In genomic region chr10:17008683-17009082, GRCm38 (mm10) we compare ENCODE assay signal across 26 mouse cellular contexts.
"Had no signal": no experiment of that assay in that cellular context is flagged by ENCODE, and none has a peak within 500 bp of the region (broad histone marks: within the 10 kb centered on the region; RNA-seq: fewer than 3 reads in every experiment).

No protein-coding gene starts in this region.

- ATAC-seq: hindbrain, embryonic 16.5 days; inflammation-experienced regulatory T-cells, adult 6 months; intestine, embryonic 15.5 days; intestine, postnatal 0 days; liver, embryonic 12.5 days had no signal

- H3K4me3 ChIP-seq: heart, embryonic 10.5 days; heart, embryonic 12.5 days; hindbrain, embryonic 10.5 days; hindbrain, embryonic 12.5 days; intestine, embryonic 15.5 days; left cerebral cortex, adult 2 months; limb, embryonic 13.5 days; limb, embryonic 15.5 days; liver, embryonic 12.5 days had no signal

- H3K4me2 ChIP-seq: heart, embryonic 12.5 days; hindbrain, embryonic 12.5 days; hindbrain, embryonic 14.5 days; intestine, embryonic 15.5 days; limb, embryonic 13.5 days; limb, embryonic 15.5 days; liver, embryonic 12.5 days had no signal

- H3K27ac ChIP-seq: heart, embryonic 10.5 days; hindbrain, embryonic 10.5 days; hindbrain, embryonic 12.5 days; hindbrain, embryonic 14.5 days; intestine, embryonic 15.5 days; kidney, postnatal 0 days; left cerebral cortex, adult 2 months; limb, embryonic 13.5 days; limb, embryonic 15.5 days; liver, embryonic 12.5 days; liver, embryonic 14.5 days had no signal

- H3K4me1 ChIP-seq: heart, embryonic 10.5 days; heart, embryonic 12.5 days; hindbrain, embryonic 10.5 days; hindbrain, embryonic 12.5 days; intestine, embryonic 15.5 days; limb, embryonic 13.5 days; limb, embryonic 15.5 days; liver, embryonic 12.5 days had no signal

- DNase-seq: gastrocnemius, postnatal 14 days; gastrocnemius, postnatal 36 days; heart, adult 18-20 months; heart, postnatal 10 days; heart, postnatal 4 days; kidney, adult 18-20 months; kidney, adult 8-10 months; kidney, postnatal 14 days; kidney, postnatal 36 days; layer of hippocampus, adult 9-11 months; left cerebral cortex, postnatal 4 days had no signal

- H3K9me3 ChIP-seq: heart, embryonic 10.5 days; heart, embryonic 12.5 days; hindbrain, embryonic 10.5 days; hindbrain, embryonic 12.5 days; intestine, embryonic 15.5 days; limb, embryonic 13.5 days; limb, embryonic 15.5 days; liver, embryonic 12.5 days had no signal

- H3K27me3 ChIP-seq: heart, embryonic 12.5 days; hindbrain, embryonic 12.5 days; intestine, embryonic 15.5 days; limb, embryonic 13.5 days; limb, embryonic 15.5 days; liver, embryonic 12.5 days had no signal

- H3K9ac ChIP-seq: heart, embryonic 12.5 days; hindbrain, embryonic 12.5 days; hindbrain, embryonic 14.5 days; intestine, embryonic 15.5 days; limb, embryonic 13.5 days; limb, embryonic 15.5 days; liver, embryonic 12.5 days; liver, embryonic 14.5 days had no signal

- H3K36me3 ChIP-seq: heart, embryonic 10.5 days; heart, embryonic 12.5 days; hindbrain, embryonic 10.5 days; hindbrain, embryonic 12.5 days; intestine, embryonic 15.5 days; limb, embryonic 13.5 days; limb, embryonic 15.5 days; liver, embryonic 12.5 days had no signal
